Mouse (Mus musculus): ENCODE data around the gene Gemin5. TPM values are rescaled to one million over a fixed set of nuclear protein-coding genes. Genes with fewer than 3 reads are reported as not detected.

Gemin5 gene
- polyA plus RNA-seq, 1 experiment from 2014 or later, result 27.7 TPM

DNA sequence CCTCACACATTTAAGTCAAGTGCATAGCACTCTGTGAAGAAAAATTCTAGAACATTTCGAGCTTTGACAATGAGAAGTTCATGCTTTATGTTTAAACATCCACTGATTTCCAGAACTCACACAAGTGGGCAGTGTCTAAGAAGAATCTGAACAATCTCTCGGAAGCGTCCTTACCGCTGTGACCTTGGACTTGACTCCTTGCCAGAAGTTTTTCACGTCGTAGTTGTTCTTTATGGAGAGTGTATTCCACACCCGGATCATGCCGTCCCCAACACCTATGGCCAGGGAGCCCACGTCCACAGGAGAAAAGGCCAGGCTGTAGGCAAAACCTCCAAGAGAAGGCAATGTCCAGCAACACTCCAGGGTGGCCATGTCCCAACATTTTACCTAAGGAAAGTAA is 12.9 kb downstream of the Gemin5 start:
- ATAC-seq (replicated peaks; ENCODE audit: low FRiP score, low TSS enrichment, low read depth), result no peak
- peaks cover 82% of the 10 kb centered on the region for H3K36me3 ChIP-seq (ENCODE audit: control insufficient read depth, insufficient read depth, low read length)
- WGBS, result 88% methylated on average over 9 of the region's 9 CpGs

DNA sequence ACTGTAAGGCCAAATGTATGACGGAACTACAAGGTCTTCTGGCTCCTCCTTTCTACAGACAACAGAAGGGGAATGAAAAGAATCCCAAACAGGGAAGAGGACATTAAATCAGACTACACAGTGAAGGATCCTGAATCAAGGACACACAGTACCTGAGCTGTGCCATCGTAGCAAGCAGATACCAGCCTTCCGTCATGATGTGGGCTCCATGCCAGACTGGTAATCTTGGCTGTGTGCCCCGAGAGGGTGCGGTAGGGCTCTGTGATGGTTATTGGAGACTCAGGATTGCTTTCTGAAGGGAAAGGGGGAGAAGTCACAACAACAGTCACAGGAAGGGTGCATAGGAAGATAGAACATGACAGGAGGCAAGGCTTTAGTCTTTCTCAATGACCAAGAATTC is 22.1 kb downstream of the Gemin5 start:
- DNase-seq (ENCODE audit: low spot score) (no peak), ATAC-seq (replicated peaks; ENCODE audit: low FRiP score, low TSS enrichment, low read depth) (no peak)
- H3K4me2 ChIP-seq (ENCODE audit: low read length), result no peak overlapping the region
- no peak overlapping the region for H3K4me3 ChIP-seq (ENCODE audit: low read depth, low read length)
- H3K36me3 ChIP-seq (ENCODE audit: control insufficient read depth, insufficient read depth, low read length), result peaks cover 85% of the 10 kb centered on the region
- no peaks in the 10 kb centered on the region for H3K27me3 ChIP-seq (replicated peaks; ENCODE audit: control insufficient read depth, insufficient read depth, low read length)
- 89% methylated on average over 5 of the region's 5 CpGs for WGBS
- H3K9ac ChIP-seq (ENCODE audit: low read length), result no peak overlapping the region
- H3K27ac ChIP-seq (ENCODE audit: low read depth), result no peak overlapping the region
- no peaks in the 10 kb centered on the region for H3K9me3 ChIP-seq (ENCODE audit: control insufficient read depth, low read length)
- H3K4me1 ChIP-seq (replicated peaks; ENCODE audit: control insufficient read depth, insufficient read depth, low read length), result no peaks in the 10 kb centered on the region

More for the DNA sequence above, 12.9 kb downstream of the Gemin5 start:
- no peaks in the 10 kb centered on the region for H3K27me3 ChIP-seq (replicated peaks; ENCODE audit: control insufficient read depth, insufficient read depth, low read length)
- H3K4me1 ChIP-seq (replicated peaks; ENCODE audit: control insufficient read depth, insufficient read depth, low read length), result no peaks in the 10 kb centered on the region
- DNase-seq (ENCODE audit: low spot score), result no peak
- H3K9me3 ChIP-seq (ENCODE audit: control insufficient read depth, low read length), result no peaks in the 10 kb centered on the region
- H3K4me3 ChIP-seq (ENCODE audit: low read depth, low read length), result no peak overlapping the region
- no peak overlapping the region for H3K27ac ChIP-seq (ENCODE audit: low read depth)
- no peak overlapping the region for H3K4me2 ChIP-seq (ENCODE audit: low read length)
- H3K9ac ChIP-seq (ENCODE audit: low read length), result no peak overlapping the region

DNA sequence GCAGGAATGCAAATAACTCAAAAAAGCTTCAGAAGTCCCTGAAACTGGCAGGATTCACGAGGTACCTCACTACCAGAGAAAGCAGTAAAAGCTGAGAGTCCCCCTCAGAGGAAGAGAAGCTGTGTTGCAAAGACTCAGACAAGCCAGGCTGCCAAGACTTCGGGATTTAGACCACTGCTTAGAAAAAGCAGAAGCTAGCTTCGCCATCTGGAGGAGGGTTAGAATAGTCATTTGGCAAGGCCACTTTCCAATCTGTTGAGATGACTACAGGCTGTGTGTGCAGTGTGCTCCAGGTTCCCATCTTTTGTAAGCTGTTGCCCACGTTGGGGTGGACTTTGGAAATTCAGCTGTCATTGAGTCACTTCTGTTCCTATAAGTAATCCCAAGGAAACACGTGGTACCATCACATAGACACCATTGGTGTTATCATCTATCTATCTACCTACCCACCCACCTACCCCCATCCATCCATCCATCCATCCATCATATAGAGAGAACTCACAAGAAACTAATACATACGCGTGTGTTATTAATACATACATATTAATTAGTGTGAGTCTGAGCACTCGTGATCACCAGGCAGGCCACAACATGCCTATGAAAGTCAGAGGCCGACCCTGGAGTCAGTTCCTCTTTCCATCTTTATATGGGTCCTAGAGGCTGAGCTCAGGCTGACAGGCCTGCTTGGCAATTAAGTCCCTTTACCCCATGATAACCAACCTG is 24.5 kb downstream of the Gemin5 start:
- WGBS, result 89% methylated on average over 9 of the region's 9 CpGs
- Histone ChIP-seq H3K4me1 (replicated peaks; ENCODE audit: control insufficient read depth, insufficient read depth, low read length) (no peaks in the 10 kb centered on the region), H3K27me3 (replicated peaks; ENCODE audit: control insufficient read depth, insufficient read depth, low read length) (no peaks in the 10 kb centered on the region), H3K9me3 (ENCODE audit: control insufficient read depth, low read length) (no peaks in the 10 kb centered on the region), H3K27ac (ENCODE audit: low read depth) (no peak overlapping the region), H3K36me3 (ENCODE audit: control insufficient read depth, insufficient read depth, low read length) (peaks cover 90% of the 10 kb centered on the region), H3K4me3 (ENCODE audit: low read depth, low read length) (no peak overlapping the region), H3K4me2 (ENCODE audit: low read length) (no peak overlapping the region), H3K9ac (ENCODE audit: low read length) (no peak overlapping the region)
- DNase-seq (ENCODE audit: low spot score) (no peak), ATAC-seq (replicated peaks; ENCODE audit: low FRiP score, low TSS enrichment, low read depth) (no peak)

DNA sequence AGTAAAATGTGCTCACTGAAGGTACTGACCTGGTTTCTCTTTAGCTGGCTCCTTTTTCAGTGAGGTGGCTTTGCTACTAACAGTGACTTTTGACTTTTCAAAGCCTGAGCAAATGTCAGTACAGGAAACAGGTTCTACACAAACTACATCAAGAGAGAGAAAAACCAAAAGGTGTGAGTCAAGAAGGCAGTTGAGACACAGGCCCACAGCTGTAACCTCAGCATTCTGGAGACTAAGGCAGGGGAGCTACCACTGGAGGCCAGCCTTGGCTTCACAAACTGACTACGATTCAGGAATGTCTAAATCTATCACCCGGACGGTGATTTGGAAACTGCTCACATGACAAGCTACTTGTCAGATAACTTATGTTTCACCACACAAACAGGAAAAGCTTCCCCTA is 28.9 kb downstream of the Gemin5 start:
- no peaks in the 10 kb centered on the region for H3K4me1 ChIP-seq (replicated peaks; ENCODE audit: control insufficient read depth, insufficient read depth, low read length)
- ATAC-seq (replicated peaks; ENCODE audit: low FRiP score, low TSS enrichment, low read depth) (no peak), DNase-seq (ENCODE audit: low spot score) (no peak)
- H3K4me3 ChIP-seq (ENCODE audit: low read depth, low read length), result no peak overlapping the region
- H3K4me2 ChIP-seq (ENCODE audit: low read length), result no peak overlapping the region
- H3K9ac ChIP-seq (ENCODE audit: low read length), result no peak overlapping the region
- H3K9me3 ChIP-seq (ENCODE audit: control insufficient read depth, low read length), result no peaks in the 10 kb centered on the region
- 77% methylated on average over 3 of the region's 3 CpGs for WGBS
- H3K27ac ChIP-seq (ENCODE audit: low read depth), result no peak overlapping the region
- H3K27me3 ChIP-seq (replicated peaks; ENCODE audit: control insufficient read depth, insufficient read depth, low read length), result no peaks in the 10 kb centered on the region
- H3K36me3 ChIP-seq (ENCODE audit: control insufficient read depth, insufficient read depth, low read length), result peaks cover 95% of the 10 kb centered on the region

DNA sequence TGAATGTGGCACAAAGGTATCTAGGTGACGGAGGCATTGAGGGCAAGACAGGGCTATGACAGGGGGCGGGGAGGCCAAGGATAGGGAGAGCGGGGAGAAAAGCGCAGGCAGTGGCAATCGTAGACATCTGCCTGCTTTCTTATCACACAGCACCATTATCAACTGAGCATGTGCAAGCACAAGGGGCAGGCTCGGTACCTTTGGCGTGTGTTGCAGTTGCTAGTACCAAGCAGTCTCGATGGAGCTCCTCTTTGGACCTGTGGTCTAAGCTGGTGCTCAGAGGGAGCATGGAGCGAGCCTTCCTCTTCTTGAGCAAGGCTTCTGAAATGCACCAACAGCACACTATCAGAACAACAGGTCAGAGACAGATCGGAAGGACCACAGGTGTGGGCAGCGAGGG is 29.5 kb downstream of the Gemin5 start:
- no peak for DNase-seq (ENCODE audit: low spot score)
- Histone ChIP-seq H3K4me3 (ENCODE audit: low read depth, low read length) (no peak overlapping the region), H3K4me2 (ENCODE audit: low read length) (no peak overlapping the region), H3K36me3 (ENCODE audit: control insufficient read depth, insufficient read depth, low read length) (peaks cover 94% of the 10 kb centered on the region), H3K9ac (ENCODE audit: low read length) (no peak overlapping the region), H3K4me1 (replicated peaks; ENCODE audit: control insufficient read depth, insufficient read depth, low read length) (no peaks in the 10 kb centered on the region), H3K27ac (ENCODE audit: low read depth) (no peak overlapping the region), H3K27me3 (replicated peaks; ENCODE audit: control insufficient read depth, insufficient read depth, low read length) (no peaks in the 10 kb centered on the region), H3K9me3 (ENCODE audit: control insufficient read depth, low read length) (no peaks in the 10 kb centered on the region)
- WGBS, result 89% methylated on average over 11 of the region's 11 CpGs
- no peak for ATAC-seq (replicated peaks; ENCODE audit: low FRiP score, low TSS enrichment, low read depth)

DNA sequence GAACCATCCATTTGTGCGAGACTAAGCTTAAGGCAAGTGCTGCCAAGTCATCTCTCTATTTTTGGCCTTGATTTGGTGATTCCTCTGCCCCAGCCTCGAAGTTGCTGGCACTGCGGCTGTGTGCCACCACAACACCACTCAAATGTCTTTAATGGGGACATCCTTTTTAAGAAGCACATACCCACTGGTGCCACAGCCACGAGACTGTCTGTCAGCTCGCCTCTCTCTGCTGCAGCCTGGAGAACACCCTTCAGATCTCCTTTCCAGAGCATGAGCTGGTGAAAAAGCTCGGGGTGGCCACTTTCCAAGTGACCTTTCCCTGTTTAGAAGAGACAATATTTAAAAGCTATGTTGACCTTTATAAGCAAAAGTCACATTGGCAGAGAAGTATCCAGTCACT is 31.7 kb downstream of the Gemin5 start:
- 95% methylated on average over 6 of the region's 6 CpGs for WGBS

DNA sequence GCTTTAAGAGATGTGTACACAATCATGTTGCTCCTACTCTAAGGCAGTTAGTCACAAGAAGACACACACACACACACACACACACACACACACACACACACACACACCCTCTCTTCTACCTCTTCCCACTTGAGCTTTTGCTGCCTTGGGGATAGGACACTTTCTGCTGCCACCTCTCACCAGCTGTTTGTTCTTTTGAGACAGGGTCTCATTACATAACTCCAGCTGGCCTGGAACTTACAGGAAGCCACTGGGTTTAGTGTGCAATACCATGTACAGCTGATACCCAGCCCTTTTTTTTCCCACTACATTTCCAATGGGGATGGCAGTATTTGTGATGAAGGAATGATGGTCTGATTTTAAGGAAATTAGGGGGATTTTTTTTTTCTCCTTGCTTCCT is 33.0 kb downstream of the Gemin5 start:
- Histone ChIP-seq H3K27ac (ENCODE audit: low read depth) (no peak overlapping the region), H3K4me1 (replicated peaks; ENCODE audit: control insufficient read depth, insufficient read depth, low read length) (no peaks in the 10 kb centered on the region), H3K27me3 (replicated peaks; ENCODE audit: control insufficient read depth, insufficient read depth, low read length) (no peaks in the 10 kb centered on the region), H3K36me3 (ENCODE audit: control insufficient read depth, insufficient read depth, low read length) (peaks cover 88% of the 10 kb centered on the region), H3K9ac (ENCODE audit: low read length) (no peak overlapping the region), H3K9me3 (ENCODE audit: control insufficient read depth, low read length) (no peaks in the 10 kb centered on the region), H3K4me3 (ENCODE audit: low read depth, low read length) (no peak overlapping the region), H3K4me2 (ENCODE audit: low read length) (no peak overlapping the region)
- DNase-seq (ENCODE audit: low spot score) (no peak), ATAC-seq (replicated peaks; ENCODE audit: low FRiP score, low TSS enrichment, low read depth) (no peak)

More for the DNA sequence above, 31.7 kb downstream of the Gemin5 start:
- no peak for DNase-seq (ENCODE audit: low spot score)
- no peak overlapping the region for H3K27ac ChIP-seq (ENCODE audit: low read depth)
- H3K36me3 ChIP-seq (ENCODE audit: control insufficient read depth, insufficient read depth, low read length), result peaks cover 95% of the 10 kb centered on the region
- no peaks in the 10 kb centered on the region for H3K9me3 ChIP-seq (ENCODE audit: control insufficient read depth, low read length)
- H3K9ac ChIP-seq (ENCODE audit: low read length), result no peak overlapping the region
- H3K4me2 ChIP-seq (ENCODE audit: low read length), result no peak overlapping the region
- H3K27me3 ChIP-seq (replicated peaks; ENCODE audit: control insufficient read depth, insufficient read depth, low read length), result no peaks in the 10 kb centered on the region
- no peaks in the 10 kb centered on the region for H3K4me1 ChIP-seq (replicated peaks; ENCODE audit: control insufficient read depth, insufficient read depth, low read length)
- H3K4me3 ChIP-seq (ENCODE audit: low read depth, low read length), result no peak overlapping the region
- no peak for ATAC-seq (replicated peaks; ENCODE audit: low FRiP score, low TSS enrichment, low read depth)

DNA sequence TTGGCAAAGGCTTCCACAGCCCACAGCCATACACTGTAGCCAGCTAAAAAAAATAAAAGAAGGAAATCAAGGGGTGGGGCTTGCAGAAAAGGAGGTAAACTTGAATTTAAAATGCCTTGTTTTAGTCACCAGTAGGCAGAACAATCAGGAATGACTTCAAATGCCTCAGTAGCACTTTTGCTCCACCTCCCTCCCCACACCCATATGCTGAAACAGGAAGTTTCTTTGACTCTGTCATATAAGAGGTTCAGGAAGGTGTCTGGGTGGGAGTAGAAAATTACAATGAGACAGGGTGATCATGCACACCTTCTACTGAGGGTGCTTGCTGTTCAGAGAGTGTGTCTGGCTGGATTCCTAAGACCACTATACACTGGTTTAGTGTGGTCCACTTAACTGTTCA is 33.5 kb downstream of the Gemin5 start:
- ATAC-seq (replicated peaks; ENCODE audit: low FRiP score, low TSS enrichment, low read depth) (no peak), DNase-seq (ENCODE audit: low spot score) (no peak)
- H3K9me3 ChIP-seq (ENCODE audit: control insufficient read depth, low read length), result no peaks in the 10 kb centered on the region
- no peaks in the 10 kb centered on the region for H3K4me1 ChIP-seq (replicated peaks; ENCODE audit: control insufficient read depth, insufficient read depth, low read length)
- peaks cover 88% of the 10 kb centered on the region for H3K36me3 ChIP-seq (ENCODE audit: control insufficient read depth, insufficient read depth, low read length)
- no peak overlapping the region for H3K4me3 ChIP-seq (ENCODE audit: low read depth, low read length)
- H3K27me3 ChIP-seq (replicated peaks; ENCODE audit: control insufficient read depth, insufficient read depth, low read length), result no peaks in the 10 kb centered on the region
- H3K4me2 ChIP-seq (ENCODE audit: low read length), result no peak overlapping the region
- H3K27ac ChIP-seq (ENCODE audit: low read depth), result no peak overlapping the region
- no peak overlapping the region for H3K9ac ChIP-seq (ENCODE audit: low read length)

DNA sequence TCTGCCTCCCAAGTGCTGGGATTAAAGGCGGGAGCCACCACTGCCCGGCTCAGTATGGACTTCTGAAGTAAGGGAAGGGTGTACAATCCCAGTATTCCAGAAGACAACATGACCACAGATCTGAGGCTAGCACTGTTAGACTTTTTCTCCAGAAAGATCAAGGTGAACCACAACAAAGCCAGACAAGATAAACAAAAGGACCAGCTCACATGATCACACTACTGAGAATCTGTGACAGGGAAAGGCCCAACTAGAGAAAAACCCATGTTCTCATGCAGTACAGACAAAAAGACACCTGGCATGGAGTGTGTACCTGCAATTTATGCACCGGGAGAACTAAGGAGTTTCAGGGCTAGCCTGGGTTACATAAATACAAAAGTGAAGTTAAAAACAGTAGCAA is 36.3 kb downstream of the Gemin5 start:
- H3K36me3 ChIP-seq (ENCODE audit: control insufficient read depth, insufficient read depth, low read length), result peaks cover 88% of the 10 kb centered on the region
- 95% methylated on average over 3 of the region's 3 CpGs for WGBS

More for the DNA sequence above, 36.3 kb downstream of the Gemin5 start:
- DNase-seq (ENCODE audit: low spot score), result no peak
- Histone ChIP-seq H3K4me2 (ENCODE audit: low read length) (no peak overlapping the region), H3K27me3 (replicated peaks; ENCODE audit: control insufficient read depth, insufficient read depth, low read length) (no peaks in the 10 kb centered on the region), H3K9ac (ENCODE audit: low read length) (no peak overlapping the region), H3K27ac (ENCODE audit: low read depth) (no peak overlapping the region), H3K9me3 (ENCODE audit: control insufficient read depth, low read length) (no peaks in the 10 kb centered on the region), H3K4me1 (replicated peaks; ENCODE audit: control insufficient read depth, insufficient read depth, low read length) (no peaks in the 10 kb centered on the region), H3K4me3 (ENCODE audit: low read depth, low read length) (no peak overlapping the region)
- ATAC-seq (replicated peaks; ENCODE audit: low FRiP score, low TSS enrichment, low read depth), result no peak

Measured in intestine, embryonic 14.5 days (tissue).